Mouse (Mus musculus) limb, embryonic 12.5 days (tissue): Measurements from ENCODE around the gene Prpf19. TPM values are rescaled to one million over a fixed set of nuclear protein-coding genes. Genes with fewer than 3 reads are reported as not detected.

Experiments used
- ATAC-seq: fragments of 200-750 bp; cut with Nextera tagmentation; 2 replicates; pipeline ENCODE4 v1.8.0; 2017; ENCODE audit warnings: low read depth, moderate TSS enrichment; ENCODE audit not compliant: insufficient number of reproducible peaks, insufficient read depth, low FRiP score, low TSS enrichment
- H3K27ac ChIP-seq: fragments of 300-500 bp; sonication (generic); 2 replicates; pipeline ENCODE4 v1.5.1; 2016; ENCODE audit warnings: mild to moderate bottlenecking, moderate library complexity
- H3K27me3 ChIP-seq: fragments of 300-500 bp; sonication (generic); 2 replicates; pipeline ENCODE4 v1.6.1; 2016; ENCODE audit warnings: mild to moderate bottlenecking, moderate library complexity
- H3K36me3 ChIP-seq: fragments of 300-500 bp; sonication (generic); 2 replicates; pipeline ENCODE4 v1.6.1; 2016; ENCODE audit warnings: mild to moderate bottlenecking, moderate library complexity
- H3K4me1 ChIP-seq: fragments of 300-500 bp; sonication (generic); replicated peaks from 2 replicates; pipeline ENCODE4 v1.6.1; 2016
- H3K4me2 ChIP-seq: fragments of 300-500 bp; sonication (generic); 2 replicates; pipeline ENCODE4 v1.6.1; 2016; ENCODE audit warnings: mild to moderate bottlenecking, moderate library complexity
- H3K4me3 ChIP-seq: fragments of 300-500 bp; sonication (generic); replicated peaks from 2 replicates; pipeline ENCODE4 v1.5.1; 2016; ENCODE audit warnings: mild to moderate bottlenecking
- H3K9ac ChIP-seq: fragments of 300-500 bp; sonication (generic); replicated peaks from 2 replicates; pipeline ENCODE4 v1.6.1; 2016; ENCODE audit warnings: mild to moderate bottlenecking, moderate library complexity
- H3K9me3 ChIP-seq: fragments of 300-500 bp; sonication (generic); 2 replicates; pipeline ENCODE4 v1.6.1; 2016; ENCODE audit warnings: mild to moderate bottlenecking, moderate library complexity
- whole genome bisulfite sequencing: fragments of 180-500 bp; shearing (Covaris S2); methylation state at CpG from one replicate; pipeline ENCODE4 v1.1.7; 2016; 5-methylcytosine and 5-hydroxymethylcytosine counted together
- polyA plus RNA-seq: library from polyadenylated mRNA; unstranded; fragments of >200 nt; fragmentation: Nextera tagmentation; extraction: Ambion mirVana; gene quantifications from 2 replicates; pipeline ENCODE4 v1.2.1, GENCODE M21; 2016

Prpf19 gene
- 44.9 and 50.3 TPM in 2 replicates for polyA plus RNA-seq

GRCm38 (mm10) chr19:10895016-10895528, at the start of gene Prpf19:
Gene Prpf19, plus strand, starts transcription at chr19:10895231.
- Histone ChIP-seq H3K4me3 (peak within 1 kb of the TSS; percentile 92), H3K9me3 (no peaks in the 10 kb centered on the region), H3K27me3 (no peaks in the 10 kb centered on the region), H3K36me3 (peaks cover 29% of the 10 kb centered on the region), H3K4me1 (peaks cover 15% of the 10 kb centered on the region), H3K4me2 (peak within 1 kb of the TSS; percentile 77), H3K9ac (peak within 1 kb of the TSS; percentile 87), H3K27ac (peak within 1 kb of the TSS; percentile 94)
- peak; percentile 90 for ATAC-seq
- WGBS, result under 1% methylated on average over 43 of the region's 43 CpGs

- H3K4me1 ChIP-seq, result no peaks in the 10 kb centered on the region
- H3K9me3 ChIP-seq, result no peaks in the 10 kb centered on the region
- H3K4me2 ChIP-seq, result no peak overlapping the region
- ATAC-seq, result no peak
- peaks cover 10% of the 10 kb centered on the region for H3K27me3 ChIP-seq
- H3K9ac ChIP-seq, result no peak overlapping the region
- no peak overlapping the region for H3K27ac ChIP-seq
- 82% methylated on average over 3 of the region's 3 CpGs for WGBS
- H3K4me3 ChIP-seq, result no peak overlapping the region
- no peaks in the 10 kb centered on the region for H3K36me3 ChIP-seq
Observed at GRCm38 (mm10) chr19:10845454-10845853, 49.6 kb upstream of the Prpf19 start.

GRCm38 (mm10) chr19:10846150-10846549, 48.9 kb upstream of the Prpf19 start:
- no peak for ATAC-seq

GRCm38 (mm10) chr19:10847311-10848087, 47.5 kb upstream of the Prpf19 start:
- H3K9ac ChIP-seq, result no peak overlapping the region
- ATAC-seq, result no peak
- WGBS, result 73% methylated on average over 3 of the region's 3 CpGs

More at GRCm38 (mm10) chr19:10846150-10846549, 48.9 kb upstream of the Prpf19 start:
- no peak overlapping the region for H3K27ac ChIP-seq
- WGBS, result 74% methylated on average over 7 of the region's 7 CpGs
- H3K9ac ChIP-seq, result no peak overlapping the region
- no peaks in the 10 kb centered on the region for H3K9me3 ChIP-seq
- no peaks in the 10 kb centered on the region for H3K36me3 ChIP-seq
- no peak overlapping the region for H3K4me2 ChIP-seq
- H3K4me3 ChIP-seq, result no peak overlapping the region
- no peaks in the 10 kb centered on the region for H3K4me1 ChIP-seq
- peaks cover 10% of the 10 kb centered on the region for H3K27me3 ChIP-seq

GRCm38 (mm10) chr19:10855422-10855821, 39.6 kb upstream of the Prpf19 start:
- Histone ChIP-seq H3K4me1 (no peaks in the 10 kb centered on the region), H3K9ac (no peak overlapping the region), H3K9me3 (no peaks in the 10 kb centered on the region), H3K36me3 (peaks cover 48% of the 10 kb centered on the region), H3K27ac (no peak overlapping the region), H3K4me3 (no peak overlapping the region), H3K4me2 (no peak overlapping the region), H3K27me3 (no peaks in the 10 kb centered on the region)
- 86% methylated on average over 3 of the region's 3 CpGs for WGBS
- no peak for ATAC-seq

More at GRCm38 (mm10) chr19:10847311-10848087, 47.5 kb upstream of the Prpf19 start:
- Histone ChIP-seq H3K27ac (no peak overlapping the region), H3K36me3 (no peaks in the 10 kb centered on the region), H3K9me3 (no peaks in the 10 kb centered on the region), H3K4me3 (no peak overlapping the region), H3K27me3 (peaks cover 9% of the 10 kb centered on the region), H3K4me2 (no peak overlapping the region), H3K4me1 (no peaks in the 10 kb centered on the region)

GRCm38 (mm10) chr19:10856520-10856919, 38.5 kb upstream of the Prpf19 start:
- no peaks in the 10 kb centered on the region for H3K4me1 ChIP-seq
- no peak overlapping the region for H3K4me3 ChIP-seq
- no peak overlapping the region for H3K27ac ChIP-seq
- 59% methylated on average over 2 of the region's 2 CpGs for WGBS
- no peak overlapping the region for H3K4me2 ChIP-seq
- peaks cover 59% of the 10 kb centered on the region for H3K36me3 ChIP-seq
- no peak for ATAC-seq
- no peak overlapping the region for H3K9ac ChIP-seq
- H3K9me3 ChIP-seq, result no peaks in the 10 kb centered on the region
- H3K27me3 ChIP-seq, result no peaks in the 10 kb centered on the region

GRCm38 (mm10) chr19:10860072-10860497, 34.9 kb upstream of the Prpf19 start:
- 46% methylated on average over 22 of the region's 22 CpGs for WGBS
- no peak overlapping the region for H3K4me3 ChIP-seq
- ATAC-seq, result no peak
- no peak overlapping the region for H3K4me2 ChIP-seq
- no peak overlapping the region for H3K27ac ChIP-seq
- peaks cover 94% of the 10 kb centered on the region for H3K36me3 ChIP-seq
- H3K9me3 ChIP-seq, result no peaks in the 10 kb centered on the region
- no peaks in the 10 kb centered on the region for H3K27me3 ChIP-seq
- H3K4me1 ChIP-seq, result no peaks in the 10 kb centered on the region
- no peak overlapping the region; the same call in 1 of the 2 replicates for H3K9ac ChIP-seq

- Histone ChIP-seq H3K4me1 (peaks cover 26% of the 10 kb centered on the region), H3K4me3 (no peak overlapping the region), H3K27ac (no peak overlapping the region), H3K9ac (no peak overlapping the region), H3K36me3 (peaks cover 67% of the 10 kb centered on the region), H3K27me3 (no peaks in the 10 kb centered on the region), H3K9me3 (no peaks in the 10 kb centered on the region), H3K4me2 (no peak overlapping the region)
- 94% methylated on average over 13 of the region's 13 CpGs for WGBS
- no peak for ATAC-seq
Observed at GRCm38 (mm10) chr19:10866351-10866750, 28.7 kb upstream of the Prpf19 start.

- ATAC-seq, result no peak
- H3K27ac ChIP-seq, result no peak overlapping the region
Observed at GRCm38 (mm10) chr19:10867946-10868622, 26.9 kb upstream of the Prpf19 start.

GRCm38 (mm10) chr19:10868623-10869141, 26.3 kb upstream of the Prpf19 start:
- Histone ChIP-seq H3K27ac (peak overlapping the region; percentile 92), H3K36me3 (peaks cover 67% of the 10 kb centered on the region)
- under 1% methylated on average over 17 of the region's 17 CpGs for WGBS

More at GRCm38 (mm10) chr19:10867946-10868622, 26.9 kb upstream of the Prpf19 start:
- peak overlapping the region; percentile 83 for H3K4me3 ChIP-seq
- H3K27me3 ChIP-seq, result no peaks in the 10 kb centered on the region
- peak overlapping the region; percentile 91 for H3K4me2 ChIP-seq
- peak overlapping the region; percentile 90 for H3K9ac ChIP-seq
- peaks cover 26% of the 10 kb centered on the region for H3K4me1 ChIP-seq
- WGBS, result 33% methylated on average over 5 of the region's 5 CpGs
- peaks cover 67% of the 10 kb centered on the region for H3K36me3 ChIP-seq
- no peaks in the 10 kb centered on the region for H3K9me3 ChIP-seq

More at GRCm38 (mm10) chr19:10868623-10869141, 26.3 kb upstream of the Prpf19 start:
- no peak for ATAC-seq
- H3K9me3 ChIP-seq, result no peaks in the 10 kb centered on the region
- peaks cover 26% of the 10 kb centered on the region for H3K4me1 ChIP-seq
- no peaks in the 10 kb centered on the region for H3K27me3 ChIP-seq
- H3K4me2 ChIP-seq, result peak overlapping the region; percentile 91
- H3K4me3 ChIP-seq, result peak overlapping the region; percentile 83
- H3K9ac ChIP-seq, result peak overlapping the region; percentile 90
